Mouse (Mus musculus): ENCODE measurements at regions not wholly inside any gene's neighbourhood (a gene's known extent, or its start where the extent isn't known, plus 50 kb on each side); places are given as distances from the start of the nearest gene placed in this dataset.
A peak's percentile ranks its signal among the peaks of the same experiment; 100 is the strongest.

GRCm38 (mm10) chr7:136126393-136126792 is 410.2 kb upstream of the Mki67 start:
- Histone ChIP-seq H3K27ac (no peak overlapping the region), H3K4me1 (peaks cover 23% of the 10 kb centered on the region), H3K36me3 (replicated peaks) (no peaks in the 10 kb centered on the region), H3K27me3 (ENCODE audit: poor library complexity, severe bottlenecking) (peaks cover 22% of the 10 kb centered on the region), H3K4me3 (no peak overlapping the region), H3K9me3 (no peaks in the 10 kb centered on the region)
- no peak for DNase-seq (ENCODE audit: extremely low spot score, low spot score)
- WGBS: 92% methylated on average over 3 of the region's 3 CpGs

DNA sequence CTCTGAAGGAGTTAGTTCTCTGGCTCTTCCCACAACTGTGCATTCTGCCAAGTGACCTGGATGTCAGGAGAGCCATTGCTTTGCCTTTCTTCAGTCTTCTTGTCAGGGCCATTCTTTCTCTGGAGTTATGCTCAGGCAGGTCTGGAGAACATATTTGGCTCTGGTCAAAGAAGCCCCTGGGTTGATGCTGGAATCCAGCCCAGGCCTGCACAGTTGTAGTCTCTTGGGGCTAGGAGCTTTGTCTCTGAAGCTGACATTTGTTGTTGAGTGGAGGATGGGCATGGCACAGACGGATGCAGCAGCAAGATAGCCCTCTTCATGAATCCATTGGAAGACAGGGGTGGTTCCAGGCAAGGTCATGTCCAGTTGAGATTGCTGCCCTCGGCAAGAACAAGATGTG is 411.4 kb upstream of the Mki67 start:
- no peaks in the 10 kb centered on the region for H3K36me3 ChIP-seq (replicated peaks)
- no peaks in the 10 kb centered on the region for H3K9me3 ChIP-seq
- H3K4me3 ChIP-seq: no peak overlapping the region
- H3K27ac ChIP-seq: no peak overlapping the region
- WGBS: 80% methylated on average over 2 of the region's 2 CpGs
- H3K4me1 ChIP-seq: peaks cover 23% of the 10 kb centered on the region
- H3K27me3 ChIP-seq (ENCODE audit: poor library complexity, severe bottlenecking): peaks cover 25% of the 10 kb centered on the region
- DNase-seq (ENCODE audit: extremely low spot score, low spot score): no peak

DNA sequence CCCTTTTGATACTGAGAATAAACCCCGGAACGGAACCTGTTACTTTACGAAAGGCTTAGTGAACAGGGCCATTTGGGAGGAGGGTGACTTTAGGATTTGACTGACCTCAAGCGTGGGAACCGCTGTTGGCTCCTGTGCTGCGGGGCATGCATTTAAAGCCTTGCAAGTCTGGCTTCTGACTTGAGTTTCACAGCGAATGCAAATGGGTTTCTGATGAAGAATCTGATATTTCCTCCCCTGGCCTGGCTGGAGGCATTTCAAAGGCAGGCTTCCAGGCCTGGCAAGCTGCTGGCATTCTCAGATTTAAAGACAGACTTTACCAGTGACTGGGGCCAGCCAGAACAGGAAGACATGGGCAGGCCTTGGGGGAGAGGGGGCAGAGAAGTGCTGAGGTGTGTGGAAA is 413.6 kb upstream of the Mki67 start:
- whole genome bisulfite sequencing: 39% methylated on average over 7 of the region's 7 CpGs
- Histone ChIP-seq H3K36me3 (replicated peaks) (no peaks in the 10 kb centered on the region), H3K4me1 (peaks cover 26% of the 10 kb centered on the region), H3K4me3 (no peak overlapping the region), H3K27ac (no peak overlapping the region), H3K9me3 (no peaks in the 10 kb centered on the region), H3K27me3 (ENCODE audit: poor library complexity, severe bottlenecking) (peaks cover 25% of the 10 kb centered on the region)
- no peak for DNase-seq (ENCODE audit: extremely low spot score, low spot score)

DNA sequence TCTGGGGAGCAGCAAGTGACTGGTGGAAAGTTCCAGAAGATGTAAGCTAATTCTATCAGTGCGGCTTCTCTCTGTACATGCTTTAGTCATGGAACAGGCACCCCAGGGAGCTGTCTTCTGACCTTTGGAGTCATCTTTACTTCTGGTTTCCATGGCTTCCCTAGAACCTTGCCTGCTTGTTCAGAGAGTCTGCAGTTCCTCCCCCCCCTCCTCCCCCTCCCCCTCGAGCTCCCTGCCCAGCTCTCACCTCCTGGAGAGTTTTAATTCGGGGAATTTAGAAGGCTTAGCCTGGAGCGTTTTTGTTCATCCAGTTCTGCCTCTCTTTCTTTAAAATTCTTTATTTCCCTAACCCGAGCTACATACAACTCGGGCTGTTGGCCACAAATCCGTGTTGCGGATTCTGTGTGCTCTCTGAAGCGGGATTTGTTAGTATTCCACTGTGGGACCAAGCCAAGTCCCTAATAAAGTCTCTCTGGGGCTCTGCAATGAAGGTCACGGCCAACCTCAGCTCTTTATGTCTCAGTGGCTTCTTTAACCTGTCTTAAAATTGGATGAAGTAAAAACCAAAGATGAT is 414.6 kb upstream of the Mki67 start:
- no peaks in the 10 kb centered on the region for H3K9me3 ChIP-seq
- WGBS: 26% methylated on average over 10 of the region's 10 CpGs
- H3K27me3 ChIP-seq (ENCODE audit: poor library complexity, severe bottlenecking): peaks cover 19% of the 10 kb centered on the region
- H3K36me3 ChIP-seq (replicated peaks): no peaks in the 10 kb centered on the region
- no peak overlapping the region for H3K27ac ChIP-seq
- H3K4me1 ChIP-seq: peaks cover 33% of the 10 kb centered on the region
- no peak for DNase-seq (ENCODE audit: extremely low spot score, low spot score)
- H3K4me3 ChIP-seq: no peak overlapping the region

DNA sequence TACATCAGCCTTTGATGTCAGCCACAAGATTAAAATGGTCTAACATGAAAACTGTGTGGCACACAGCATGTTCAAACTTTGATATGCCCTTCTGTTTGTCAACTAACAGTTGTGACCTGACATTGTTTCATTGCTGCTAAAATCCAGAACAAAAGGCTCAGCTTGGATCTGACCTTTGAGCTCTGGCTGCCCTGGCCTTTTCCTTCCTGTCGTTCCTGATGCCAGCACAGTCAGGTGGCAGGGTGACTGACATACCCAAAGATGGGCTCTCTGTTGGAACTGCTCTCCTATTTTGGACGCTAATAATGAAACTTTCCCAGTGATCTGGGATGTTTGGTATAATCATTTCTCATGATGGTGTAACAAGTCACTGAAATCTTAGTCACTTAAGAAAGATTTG is 416.8 kb upstream of the Mki67 start:
- Histone ChIP-seq H3K27ac (no peak overlapping the region), H3K36me3 (replicated peaks) (no peaks in the 10 kb centered on the region), H3K4me1 (peaks cover 45% of the 10 kb centered on the region), H3K27me3 (ENCODE audit: poor library complexity, severe bottlenecking) (peaks cover 34% of the 10 kb centered on the region), H3K9me3 (no peaks in the 10 kb centered on the region), H3K4me3 (no peak overlapping the region)
- no peak for DNase-seq (ENCODE audit: extremely low spot score, low spot score)
- WGBS: 63% methylated on average over 2 of the region's 2 CpGs

GRCm38 (mm10) chr7:136136666-136137065 is 420.5 kb upstream of the Mki67 start:
- 69% methylated on average over 1 of the region's 1 CpGs for WGBS
- DNase-seq (ENCODE audit: extremely low spot score, low spot score): no peak
- Histone ChIP-seq H3K4me1 (peaks cover 22% of the 10 kb centered on the region), H3K9me3 (no peaks in the 10 kb centered on the region), H3K27ac (no peak overlapping the region), H3K36me3 (replicated peaks) (no peaks in the 10 kb centered on the region), H3K4me3 (no peak overlapping the region), H3K27me3 (ENCODE audit: poor library complexity, severe bottlenecking) (peaks cover 44% of the 10 kb centered on the region)

DNA sequence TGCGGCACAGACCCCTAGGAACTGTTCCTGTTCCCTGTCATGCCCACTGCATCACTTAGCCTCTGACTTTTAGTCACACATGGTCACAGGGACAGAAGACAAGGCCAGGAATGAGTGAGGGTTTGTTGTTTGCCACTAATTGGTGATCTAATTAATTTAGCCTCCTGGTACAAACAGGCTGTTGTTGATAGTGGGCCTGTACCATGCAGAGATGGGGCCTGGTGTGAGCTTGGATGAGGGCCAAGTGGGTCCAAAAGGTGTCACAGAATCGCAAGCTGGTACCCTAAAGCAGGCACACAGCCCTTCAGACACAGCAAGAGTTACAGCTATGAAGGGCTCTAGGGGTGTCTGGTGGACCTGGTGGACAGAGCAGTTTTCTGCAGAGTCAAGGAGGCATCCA is 421.2 kb upstream of the Mki67 start:
- Histone ChIP-seq H3K27me3 (ENCODE audit: poor library complexity, severe bottlenecking) (peaks cover 43% of the 10 kb centered on the region), H3K4me3 (no peak overlapping the region), H3K4me1 (peaks cover 22% of the 10 kb centered on the region), H3K9me3 (no peaks in the 10 kb centered on the region), H3K36me3 (replicated peaks) (no peaks in the 10 kb centered on the region), H3K27ac (no peak overlapping the region)
- 92% methylated on average over 2 of the region's 2 CpGs for WGBS
- no peak for DNase-seq (ENCODE audit: extremely low spot score, low spot score)

DNA sequence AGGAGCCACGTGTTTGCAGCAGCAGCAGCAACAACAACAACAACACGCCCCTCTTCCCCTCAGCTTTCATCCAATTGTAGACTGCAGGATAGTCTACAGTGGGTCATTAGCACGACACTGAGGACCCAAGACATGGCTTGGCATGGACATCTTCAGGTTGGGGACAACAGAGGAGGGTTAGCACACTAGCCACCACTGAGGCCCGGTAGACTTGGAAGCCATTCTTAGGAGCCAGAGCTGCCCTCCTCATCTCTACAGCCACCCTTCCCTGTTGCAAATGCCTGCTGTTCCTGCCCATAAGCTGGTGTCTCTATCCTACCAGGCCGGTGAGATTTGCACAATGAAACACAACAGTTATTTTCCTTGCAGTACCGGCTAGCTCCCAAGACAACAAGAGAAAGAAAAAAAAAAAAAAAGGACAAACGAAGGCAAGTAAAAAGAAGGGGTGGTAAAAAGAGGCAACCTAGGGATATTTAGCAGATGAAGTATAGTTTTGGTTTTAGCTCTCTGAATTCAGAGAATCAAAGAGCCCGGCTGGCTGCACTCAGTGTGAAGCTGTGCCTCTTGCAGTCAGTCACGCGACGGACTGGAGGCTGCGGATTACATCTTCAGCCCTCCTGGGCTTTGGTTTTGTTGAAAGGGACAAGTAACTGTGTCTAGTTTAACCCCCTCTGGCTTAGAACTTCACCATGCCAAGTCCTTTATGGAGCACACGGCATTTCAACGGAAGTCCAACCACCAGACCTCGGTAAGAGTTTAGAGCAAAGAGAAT is 421.9 kb upstream of the Mki67 start:
- DNase-seq (ENCODE audit: extremely low spot score, low spot score): no peak
- peaks cover 36% of the 10 kb centered on the region for H3K27me3 ChIP-seq (ENCODE audit: poor library complexity, severe bottlenecking)
- no peaks in the 10 kb centered on the region for H3K9me3 ChIP-seq
- H3K4me3 ChIP-seq: no peak overlapping the region
- H3K36me3 ChIP-seq (replicated peaks): no peaks in the 10 kb centered on the region
- 62% methylated on average over 15 of the region's 15 CpGs for WGBS
- peaks cover 22% of the 10 kb centered on the region for H3K4me1 ChIP-seq
- H3K27ac ChIP-seq: no peak overlapping the region

- H3K4me3 ChIP-seq: no peak overlapping the region
- DNase-seq (ENCODE audit: extremely low spot score, low spot score): no peak
- peaks cover 25% of the 10 kb centered on the region for H3K27me3 ChIP-seq (ENCODE audit: poor library complexity, severe bottlenecking)
- no peaks in the 10 kb centered on the region for H3K9me3 ChIP-seq
- no peak overlapping the region for H3K27ac ChIP-seq
- peaks cover 2% of the 10 kb centered on the region; the same call in 1 of the 2 replicates for H3K4me1 ChIP-seq
- H3K36me3 ChIP-seq (replicated peaks): no peaks in the 10 kb centered on the region
Observed at GRCm38 (mm10) chr7:136142832-136143231, 426.7 kb upstream of the Mki67 start.

DNA sequence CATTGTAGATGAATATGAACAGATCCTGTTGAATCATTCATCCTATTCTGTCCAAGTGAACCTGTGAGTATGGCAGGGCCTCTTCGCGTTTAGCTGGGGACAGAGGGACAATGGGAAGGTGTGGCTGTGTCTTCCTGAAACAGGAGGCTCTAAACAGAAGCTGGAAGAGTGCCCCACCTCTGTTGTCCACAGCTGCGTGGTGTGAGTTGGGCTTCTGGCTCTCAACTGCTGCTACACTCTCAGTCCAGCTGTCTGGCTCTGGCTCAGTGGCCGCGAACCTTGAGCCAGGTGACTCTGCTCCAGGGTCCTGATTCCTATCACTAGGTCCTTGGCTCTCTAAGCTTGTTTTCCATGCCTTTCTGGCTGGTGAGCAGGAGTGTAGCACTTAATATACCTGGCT is 434.0 kb upstream of the Mki67 start:
- Histone ChIP-seq H3K36me3 (replicated peaks) (no peaks in the 10 kb centered on the region), H3K4me1 (peaks cover 16% of the 10 kb centered on the region), H3K27me3 (ENCODE audit: poor library complexity, severe bottlenecking) (peaks cover 55% of the 10 kb centered on the region), H3K4me3 (no peak overlapping the region), H3K27ac (no peak overlapping the region), H3K9me3 (no peaks in the 10 kb centered on the region)
- DNase-seq (ENCODE audit: extremely low spot score, low spot score): no peak
- 81% methylated on average over 5 of the region's 5 CpGs for WGBS

- H3K27ac ChIP-seq: no peak overlapping the region
- no peak for DNase-seq (ENCODE audit: extremely low spot score, low spot score)
- H3K27me3 ChIP-seq (ENCODE audit: poor library complexity, severe bottlenecking): peaks cover 58% of the 10 kb centered on the region
- no peaks in the 10 kb centered on the region for H3K9me3 ChIP-seq
- 29% methylated on average over 4 of the region's 4 CpGs for whole genome bisulfite sequencing
- H3K4me1 ChIP-seq: peaks cover 16% of the 10 kb centered on the region
- no peak overlapping the region for H3K4me3 ChIP-seq
- no peaks in the 10 kb centered on the region for H3K36me3 ChIP-seq (replicated peaks)
Observed at GRCm38 (mm10) chr7:136151301-136151930, 435.3 kb upstream of the Mki67 start.

DNA sequence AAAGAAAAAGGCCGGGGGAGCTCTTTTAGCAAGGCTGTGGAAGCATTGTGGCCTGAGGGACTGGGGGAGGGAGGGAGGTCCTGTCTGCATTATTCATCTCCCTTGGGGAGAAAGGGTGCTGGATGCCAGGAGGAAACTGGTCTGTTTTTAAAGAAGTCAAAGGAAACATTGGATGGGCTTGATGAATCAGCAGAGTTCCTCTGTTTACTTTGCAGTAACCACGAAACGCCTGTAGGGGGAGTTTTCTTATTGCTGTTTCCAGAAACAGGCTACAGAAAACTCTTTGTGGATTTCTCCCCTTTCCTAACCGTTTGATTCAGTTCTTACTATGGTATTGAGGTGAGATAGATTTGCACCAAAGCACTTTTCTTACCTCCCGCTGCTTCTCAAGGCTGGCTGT is 436.3 kb upstream of the Mki67 start:
- 34% methylated on average over 5 of the region's 5 CpGs for WGBS
- no peak overlapping the region for H3K4me3 ChIP-seq

GRCm38 (mm10) chr7:136153621-136154020 is 437.5 kb upstream of the Mki67 start:
- Histone ChIP-seq H3K27me3 (ENCODE audit: poor library complexity, severe bottlenecking) (peaks cover 42% of the 10 kb centered on the region), H3K4me3 (no peak overlapping the region), H3K36me3 (replicated peaks) (no peaks in the 10 kb centered on the region), H3K9me3 (no peaks in the 10 kb centered on the region), H3K4me1 (peaks cover 16% of the 10 kb centered on the region), H3K27ac (no peak overlapping the region)
- DNase-seq (ENCODE audit: extremely low spot score, low spot score): no peak
- WGBS: 71% methylated on average over 3 of the region's 3 CpGs

More for the DNA sequence above, 436.3 kb upstream of the Mki67 start:
- peaks cover 16% of the 10 kb centered on the region for H3K4me1 ChIP-seq
- H3K36me3 ChIP-seq (replicated peaks): no peaks in the 10 kb centered on the region
- no peak overlapping the region for H3K27ac ChIP-seq
- H3K9me3 ChIP-seq: no peaks in the 10 kb centered on the region
- peak; percentile 44 for DNase-seq (ENCODE audit: extremely low spot score, low spot score)
- peaks cover 53% of the 10 kb centered on the region for H3K27me3 ChIP-seq (ENCODE audit: poor library complexity, severe bottlenecking)
